8 mouse cellular contexts compared by ENCODE assay signal in genomic region chr15:81729792-81730635, GRCm38 (mm10). TPM values are rescaled to one million over a fixed set of nuclear protein-coding genes. Genes with fewer than 3 reads are reported as not detected.
DNase-seq lines count a peak whose midpoint lies in the region; ATAC-seq and TF ChIP-seq lines count a peak whose summit lies in the region.

No protein-coding gene starts in this region.

- WGBS in kidney, embryonic 14.5 days: 6% methylated on average over 41 of the region's 41 CpGs
- WGBS in limb, embryonic 15.5 days: 5% methylated on average over 41 of the region's 41 CpGs

- no peak for TF ChIP-seq POLR2A in bone marrow macrophage, adult 2 months (IDR thresholded peaks at IDR 0.05; ENCODE audit: borderline replicate concordance, low read depth, low read length)
- peak; percentile 79 for TF ChIP-seq POLR2A in embryonic fibroblast, embryonic 13.5 days (IDR thresholded peaks at IDR 0.05; ENCODE audit: low read depth, low read length)

- no peaks in the 10 kb centered on the region for H3K27me3 ChIP-seq in kidney, embryonic 14.5 days (ENCODE audit: control insufficient read depth, insufficient read depth, low read length)
- H3K27me3 ChIP-seq in limb, embryonic 15.5 days: no peaks in the 10 kb centered on the region

- H3K4me2 ChIP-seq in kidney, embryonic 14.5 days (replicated peaks; ENCODE audit: low read depth, low read length): peak overlapping the region; percentile 89
- peak overlapping the region; percentile 96 for H3K4me2 ChIP-seq in limb, embryonic 15.5 days

- peaks cover 6% of the 10 kb centered on the region for H3K4me1 ChIP-seq in bone marrow macrophage, adult 2 months (ENCODE audit: control insufficient read depth, insufficient read depth, low read length)
- H3K4me1 ChIP-seq in embryonic fibroblast, embryonic 13.5 days (ENCODE audit: control insufficient read depth, insufficient read depth, low read length): no peaks in the 10 kb centered on the region; the same call in 1 of the 2 replicates
- H3K4me1 ChIP-seq in kidney, embryonic 14.5 days (ENCODE audit: control insufficient read depth, insufficient read depth, low read length): peaks cover 12% of the 10 kb centered on the region
- H3K4me1 ChIP-seq in limb, embryonic 15.5 days: peaks cover 13% of the 10 kb centered on the region

- no peaks in the 10 kb centered on the region for H3K9me3 ChIP-seq in kidney, embryonic 14.5 days (ENCODE audit: control insufficient read depth, low read length)
- H3K9me3 ChIP-seq in limb, embryonic 15.5 days: no peaks in the 10 kb centered on the region

- H3K9ac ChIP-seq in kidney, embryonic 14.5 days (ENCODE audit: low read depth, low read length): peak overlapping the region; percentile 92
- H3K9ac ChIP-seq in limb, embryonic 15.5 days: peak overlapping the region; percentile 76

- H3K36me3 ChIP-seq in kidney, embryonic 14.5 days (ENCODE audit: control insufficient read depth, insufficient read depth, low read length): peaks cover 9% of the 10 kb centered on the region; the same call in 1 of the 2 replicates
- H3K36me3 ChIP-seq in limb, embryonic 15.5 days: 0 out of 2 replicates have a peak, but pooled peaks cover 7% of the 10 kb centered on the region

- peak overlapping the region; percentile 3 for H3K27ac ChIP-seq in bone marrow macrophage, adult 2 months (ENCODE audit: insufficient read depth, low read depth, low read length)
- H3K27ac ChIP-seq in embryonic fibroblast, embryonic 13.5 days (ENCODE audit: insufficient read depth, low read length): no peak overlapping the region
- H3K27ac ChIP-seq in kidney, embryonic 14.5 days (ENCODE audit: low read depth, low read length): no peak overlapping the region
- H3K27ac ChIP-seq in limb, embryonic 15.5 days: peak overlapping the region; percentile 69

- H3K4me3 ChIP-seq in bone marrow macrophage, adult 2 months (ENCODE audit: insufficient read depth, low read length): peak overlapping the region; percentile 93
- H3K4me3 ChIP-seq in embryonic fibroblast, embryonic 13.5 days (ENCODE audit: insufficient read depth, low read length): peak overlapping the region; percentile 85
- H3K4me3 ChIP-seq in kidney, embryonic 14.5 days (ENCODE audit: low read length): peak overlapping the region; percentile 99
- peak overlapping the region; percentile 97 for H3K4me3 ChIP-seq in limb, embryonic 15.5 days

- DNase-seq in A20 (ENCODE audit: low read depth, low spot score): peak; percentile 98
- DNase-seq in heart, adult 9 months (ENCODE audit: low spot score in 2 of 2): peak; percentile 98 to 99
- DNase-seq in monocyte, adult 2 months (ENCODE audit: low read depth in 1 of 2, low spot score in 2 of 2): peak; percentile 96 to 98
- peak; percentile 99 for DNase-seq in spleen, postnatal 36 days (ENCODE audit: low spot score in 2 of 2)

- ATAC-seq in kidney, embryonic 14.5 days (ENCODE audit: low FRiP score, low TSS enrichment): peak; percentile 99
- peak; percentile 98 for ATAC-seq in limb, embryonic 15.5 days (ENCODE audit: insufficient number of reproducible peaks, low FRiP score, low TSS enrichment, low read depth)

- TF ChIP-seq CTCF in bone marrow macrophage, adult 2 months (IDR thresholded peaks at IDR 0.05; ENCODE audit: low read depth, low read length): no peak
- no peak for TF ChIP-seq CTCF in embryonic fibroblast, embryonic 13.5 days (IDR thresholded peaks at IDR 0.05; ENCODE audit: borderline replicate concordance, insufficient read depth, low read length)

RNA-seq across cellular contexts. Expression of gene Zc3h7b, which starts 14.8 kb away (rescaled TPM):
- 13.3 and 13.6 TPM in 2 replicates for polyA plus RNA-seq in bone marrow macrophage, adult 2 months (2012; ENCODE audit: insufficient read depth, insufficient read length, missing spikeins)
- 41.2 and 50.6 TPM in 2 replicates for polyA plus RNA-seq in embryonic fibroblast, embryonic 13.5 days (2011; ENCODE audit: insufficient read length, low read depth, missing spikeins)
- 46.3 and 60.5 TPM in 2 replicates for polyA plus RNA-seq in kidney, embryonic 14.5 days (2014; fragmentation: Nextera tagmentation; extraction: Ambion mirVana)
- polyA plus RNA-seq in limb, embryonic 15.5 days (2015; fragmentation: Nextera tagmentation; extraction: Ambion mirVana): 28.7 and 28.9 TPM in 2 replicates

RNA-seq across cellular contexts. Expression of gene Rangap1, which starts 15.3 kb away (rescaled TPM):
- polyA plus RNA-seq in bone marrow macrophage, adult 2 months (2012; ENCODE audit: insufficient read depth, insufficient read length, missing spikeins): 54.7 and 54.8 TPM in 2 replicates
- 68.2 and 69.1 TPM in 2 replicates for polyA plus RNA-seq in embryonic fibroblast, embryonic 13.5 days (2011; ENCODE audit: insufficient read length, low read depth, missing spikeins)
- polyA plus RNA-seq in kidney, embryonic 14.5 days (2014; fragmentation: Nextera tagmentation; extraction: Ambion mirVana): 85.0 and 100.0 TPM in 2 replicates
- 99.6 and 101 TPM in 2 replicates for polyA plus RNA-seq in limb, embryonic 15.5 days (2015; fragmentation: Nextera tagmentation; extraction: Ambion mirVana)

RNA-seq across cellular contexts. Expression of gene Chadl, which starts 32.9 kb away (rescaled TPM):
- 0.67 TPM in 1 of 2 replicates, not detected in the other for polyA plus RNA-seq in bone marrow macrophage, adult 2 months (2012; ENCODE audit: insufficient read depth, insufficient read length, missing spikeins)
- 1.1 and 2.3 TPM in 2 replicates for polyA plus RNA-seq in embryonic fibroblast, embryonic 13.5 days (2011; ENCODE audit: insufficient read length, low read depth, missing spikeins)
- 5.0 and 5.3 TPM in 2 replicates for polyA plus RNA-seq in kidney, embryonic 14.5 days (2014; fragmentation: Nextera tagmentation; extraction: Ambion mirVana)
- polyA plus RNA-seq in limb, embryonic 15.5 days (2015; fragmentation: Nextera tagmentation; extraction: Ambion mirVana): 15.2 and 15.3 TPM in 2 replicates

Comparison
In these comparisons a context has a peak if more than half of its experiments do, and no peak if none do; other contexts are left out.
1. H3K27ac ChIP-seq: peak in bone marrow macrophage, adult 2 months (single experiment) and limb, embryonic 15.5 days (single experiment); none in embryonic fibroblast, embryonic 13.5 days (single experiment) and kidney, embryonic 14.5 days (single experiment).
2. Peak in every context shown above with its lines, with median percentiles within 50 percentile points of each other: DNase-seq and H3K4me3 ChIP-seq.